ENCODE assay signal across 13 mouse cellular contexts in the genomic region with DNA sequence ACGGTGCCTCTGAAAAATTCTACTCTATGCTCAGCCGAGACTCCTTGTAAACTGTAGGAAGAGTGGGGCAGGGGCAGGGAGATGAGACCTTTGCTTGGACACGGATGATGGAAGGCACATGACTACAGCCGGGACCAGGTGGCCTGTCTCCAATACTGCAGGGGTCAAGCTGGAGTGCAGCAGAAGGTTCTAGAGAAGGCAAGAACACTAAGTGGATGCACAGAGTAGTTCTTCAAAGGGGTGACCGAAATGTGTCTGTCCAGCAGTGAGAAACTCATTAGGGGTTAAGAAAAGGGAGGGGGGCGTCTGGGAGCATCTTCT.
"Had no signal": no experiment of that assay in that cellular context is flagged by ENCODE, and none has a peak within 500 bp of the region (broad histone marks: within the 10 kb centered on the region; RNA-seq: fewer than 3 reads in every experiment).

No protein-coding gene starts in this region.

- H3K4me2 ChIP-seq: limb, embryonic 15.5 days; liver, embryonic 12.5 days; lung, embryonic 14.5 days; neural tube, embryonic 15.5 days had no signal

- H3K9ac ChIP-seq: limb, embryonic 15.5 days; liver, embryonic 12.5 days; lung, embryonic 14.5 days; neural tube, embryonic 15.5 days had no signal

- ATAC-seq: intestine, embryonic 16.5 days; liver, embryonic 12.5 days had no signal

- H3K4me1 ChIP-seq: limb, embryonic 15.5 days; liver, embryonic 12.5 days had no signal

- H3K27me3 ChIP-seq: limb, embryonic 15.5 days; liver, embryonic 12.5 days; neural tube, embryonic 15.5 days had no signal

- DNase-seq: lung, embryonic 14.5 days; lung, postnatal 10 days; lung, postnatal 4 days; midbrain, embryonic 14.5 days; right cerebral cortex, adult 18-20 months; right cerebral cortex, postnatal 25 days; thymus, postnatal 36 days had no signal

- H3K36me3 ChIP-seq: limb, embryonic 15.5 days; liver, embryonic 12.5 days; neural tube, embryonic 15.5 days had no signal

- H3K27ac ChIP-seq: limb, embryonic 15.5 days; liver, embryonic 12.5 days; midbrain, embryonic 10.5 days; neural tube, embryonic 15.5 days had no signal

- H3K9me3 ChIP-seq: limb, embryonic 15.5 days; liver, embryonic 12.5 days; midbrain, embryonic 10.5 days; neural tube, embryonic 15.5 days had no signal

- H3K4me3 ChIP-seq: limb, embryonic 15.5 days; liver, embryonic 12.5 days; midbrain, embryonic 10.5 days; myocyte; neural tube, embryonic 15.5 days had no signal
